Mouse (Mus musculus) right cerebral cortex, postnatal 14 days (tissue): ENCODE measurements around the gene Cacna2d3.

ENCODE experiments used
- DNase-seq: peaks from one replicate; pipeline ENCODE4 v3.0.0; 2022

The Cacna2d3 gene

GRCm38 (mm10) chr14:29721488-29722385, at the start of gene Cacna2d3:
Gene Cacna2d3, minus strand, starts transcription at chr14:29721864.
- DNase-seq = peak; percentile 61

- DNase-seq = no peak
Measured at GRCm38 (mm10) chr14:29769486-29769885, 47.8 kb upstream of the Cacna2d3 start.

- DNase-seq = no peak
Measured at GRCm38 (mm10) chr14:29752876-29753275, 31.2 kb upstream of the Cacna2d3 start.

- no peak for DNase-seq
Measured at GRCm38 (mm10) chr14:29738751-29739150, 17.1 kb upstream of the Cacna2d3 start.

- no peak for DNase-seq
Measured at GRCm38 (mm10) chr14:29730256-29730655, 8.6 kb upstream of the Cacna2d3 start.

GRCm38 (mm10) chr14:29729009-29729408, 7.3 kb upstream of the Cacna2d3 start:
- DNase-seq = no peak

GRCm38 (mm10) chr14:29727596-29727995, 5.9 kb upstream of the Cacna2d3 start:
- no peak for DNase-seq

GRCm38 (mm10) chr14:29723267-29723666, 1.6 kb upstream of the Cacna2d3 start:
- DNase-seq = peak; percentile 26

- peak; percentile 61 for DNase-seq
Measured at GRCm38 (mm10) chr14:29722386-29723221, 940 bp upstream of the Cacna2d3 start.

GRCm38 (mm10) chr14:29721131-29721487, 555 bp downstream of the Cacna2d3 start:
- DNase-seq = no peak

- no peak for DNase-seq
Measured at GRCm38 (mm10) chr14:29720334-29720911, 1.2 kb downstream of the Cacna2d3 start.

GRCm38 (mm10) chr14:29712621-29713020, 9.0 kb downstream of the Cacna2d3 start:
- no peak for DNase-seq

- no peak for DNase-seq
Measured at GRCm38 (mm10) chr14:29707561-29708335, 13.9 kb downstream of the Cacna2d3 start.

- no peak for DNase-seq
Measured at GRCm38 (mm10) chr14:29702762-29703161, 18.9 kb downstream of the Cacna2d3 start.

- peak; percentile 47 for DNase-seq
Measured at GRCm38 (mm10) chr14:29696131-29696530, 25.5 kb downstream of the Cacna2d3 start.

- DNase-seq = no peak
Measured at GRCm38 (mm10) chr14:29672436-29673050, 49.1 kb downstream of the Cacna2d3 start.

- DNase-seq = peak; percentile 25
Measured at GRCm38 (mm10) chr14:29669826-29670225, 51.8 kb downstream of the Cacna2d3 start.

GRCm38 (mm10) chr14:29657006-29657405, 64.7 kb downstream of the Cacna2d3 start:
- no peak for DNase-seq

GRCm38 (mm10) chr14:29650591-29650990, 71.1 kb downstream of the Cacna2d3 start:
- DNase-seq = no peak

- no peak for DNase-seq
Measured at GRCm38 (mm10) chr14:29648721-29649120, 72.9 kb downstream of the Cacna2d3 start.

GRCm38 (mm10) chr14:29645421-29645820, 76.2 kb downstream of the Cacna2d3 start:
- no peak for DNase-seq

GRCm38 (mm10) chr14:29643217-29643616, 78.4 kb downstream of the Cacna2d3 start:
- no peak for DNase-seq
